Mouse (Mus musculus) stomach, embryonic 16.5 days (tissue): ENCODE results near the gene Upp1. TPM values are rescaled to one million over a fixed set of nuclear protein-coding genes. Genes with fewer than 3 reads are reported as not detected.

Experiments used
- ATAC-seq: fragments of 200-750 bp; cut with Nextera tagmentation; 2 replicates; pipeline ENCODE4 v1.8.0; 2017; ENCODE audit warnings: moderate number of reproducible peaks, moderate TSS enrichment; ENCODE audit not compliant: insufficient read depth, low FRiP score
- H3K27ac ChIP-seq: fragments of 300-500 bp; sonication (generic); 2 replicates; pipeline ENCODE4 v1.5.1; 2014; ENCODE audit warnings: low read length
- H3K27me3 ChIP-seq: fragments of 300-500 bp; sonication (generic); 2 replicates; pipeline ENCODE4 v1.6.1; 2014; ENCODE audit warnings: low read length, control low read depth, mixed read lengths; ENCODE audit not compliant: control insufficient read depth, insufficient read depth
- H3K36me3 ChIP-seq: fragments of 300-500 bp; sonication (generic); 2 replicates; pipeline ENCODE4 v1.6.1; 2014; ENCODE audit warnings: low read length; ENCODE audit not compliant: control insufficient read depth, insufficient read depth
- H3K4me1 ChIP-seq: fragments of 300-500 bp; sonication (generic); 2 replicates; pipeline ENCODE4 v1.6.1; 2014; ENCODE audit warnings: low read length, control low read depth, mixed read lengths; ENCODE audit not compliant: control insufficient read depth, insufficient read depth
- H3K4me2 ChIP-seq: fragments of 300-500 bp; sonication (generic); 2 replicates; pipeline ENCODE4 v1.6.1; 2014; ENCODE audit warnings: low read depth, low read length, mixed read lengths
- H3K4me3 ChIP-seq: fragments of 300-500 bp; sonication (generic); replicated peaks from 2 replicates; pipeline ENCODE4 v1.5.1; 2014; ENCODE audit warnings: mild to moderate bottlenecking, low read length
- H3K9ac ChIP-seq: fragments of 300-500 bp; sonication (generic); 2 replicates; pipeline ENCODE4 v1.6.1; 2014; ENCODE audit warnings: low read length
- H3K9me3 ChIP-seq: fragments of 300-500 bp; sonication (generic); replicated peaks from 2 replicates; pipeline ENCODE4 v1.6.1; 2016; ENCODE audit warnings: low read length, control low read depth; ENCODE audit not compliant: control insufficient read depth
- WGBS: fragments of 180-500 bp; shearing (Covaris S2); extraction: QIAGEN DNeasy Blood & Tissue Kit; methylation state at CpG from one replicate; pipeline ENCODE4 v1.1.7; 2014; 5-methylcytosine and 5-hydroxymethylcytosine counted together
- polyA plus RNA-seq: library from polyadenylated mRNA; unstranded; fragments of >200 nt; fragmentation: Nextera tagmentation; extraction: Ambion mirVana; gene quantifications from 2 replicates; pipeline ENCODE4 v1.2.1, GENCODE M21; 2015

Upp1 gene
- 14.1 and 17.3 TPM in 2 replicates for polyA plus RNA-seq

- WGBS, result under 1% methylated on average over 7 of the region's 7 CpGs
- peak within 1 kb of the TSS; percentile 69 for H3K4me2 ChIP-seq
- peaks cover 31% of the 10 kb centered on the region for H3K27me3 ChIP-seq
- H3K4me1 ChIP-seq, result peaks cover 20% of the 10 kb centered on the region
- ATAC-seq, result no peak; the same call in 1 of the 2 replicates
- H3K9ac ChIP-seq, result peak within 1 kb of the TSS; percentile 30
- H3K4me3 ChIP-seq, result peak within 1 kb of the TSS; percentile 50
- H3K27ac ChIP-seq, result peak within 1 kb of the TSS; percentile 40; the same call in 1 of the 2 replicates
- H3K36me3 ChIP-seq, result no peaks in the 10 kb centered on the region
- no peaks in the 10 kb centered on the region for H3K9me3 ChIP-seq
Observed at GRCm38 (mm10) chr11:9118050-9118420, at the start of gene Upp1. TSS of gene Upp1 (plus strand) at chr11:9118103.

GRCm38 (mm10) chr11:9076444-9076843 lies 41.5 kb upstream of the Upp1 start:
- ATAC-seq, result no peak
- 86% methylated on average over 3 of the region's 3 CpGs for WGBS

GRCm38 (mm10) chr11:9113189-9113588 lies 4.7 kb upstream of the Upp1 start:
- no peak overlapping the region for H3K4me3 ChIP-seq
- 74% methylated on average over 2 of the region's 2 CpGs for WGBS
- no peak overlapping the region for H3K27ac ChIP-seq
- ATAC-seq, result no peak
- no peaks in the 10 kb centered on the region for H3K36me3 ChIP-seq
- H3K4me2 ChIP-seq, result no peak overlapping the region
- H3K9me3 ChIP-seq, result no peaks in the 10 kb centered on the region
- no peak overlapping the region for H3K9ac ChIP-seq
- peaks cover 11% of the 10 kb centered on the region for H3K4me1 ChIP-seq
- peaks cover 15% of the 10 kb centered on the region for H3K27me3 ChIP-seq

More at GRCm38 (mm10) chr11:9076444-9076843, 41.5 kb upstream of the Upp1 start:
- Histone ChIP-seq H3K36me3 (no peaks in the 10 kb centered on the region), H3K27ac (no peak overlapping the region), H3K9me3 (no peaks in the 10 kb centered on the region), H3K4me2 (no peak overlapping the region), H3K9ac (no peak overlapping the region), H3K27me3 (no peaks in the 10 kb centered on the region), H3K4me1 (no peaks in the 10 kb centered on the region), H3K4me3 (no peak overlapping the region)

GRCm38 (mm10) chr11:9115367-9116120 lies 2.4 kb upstream of the Upp1 start:
- H3K36me3 ChIP-seq, result no peaks in the 10 kb centered on the region
- no peak overlapping the region for H3K27ac ChIP-seq
- peak overlapping the region; percentile 47 for H3K4me2 ChIP-seq
- H3K27me3 ChIP-seq, result peaks cover 27% of the 10 kb centered on the region
- H3K9me3 ChIP-seq, result no peaks in the 10 kb centered on the region
- peaks cover 20% of the 10 kb centered on the region for H3K4me1 ChIP-seq
- ATAC-seq, result no peak
- no peak overlapping the region for H3K9ac ChIP-seq
- 10% methylated on average over 9 of the region's 9 CpGs for WGBS
- H3K4me3 ChIP-seq, result peak overlapping the region; percentile 34; the same call in 1 of the 2 replicates

GRCm38 (mm10) chr11:9116121-9116520 lies 1.8 kb upstream of the Upp1 start:
- 4% methylated on average over 10 of the region's 10 CpGs for WGBS
- H3K9ac ChIP-seq, result peak overlapping the region; percentile 23; the same call in 1 of the 2 replicates
- peaks cover 20% of the 10 kb centered on the region for H3K4me1 ChIP-seq
- peaks cover 31% of the 10 kb centered on the region for H3K27me3 ChIP-seq
- H3K27ac ChIP-seq, result no peak overlapping the region
- H3K9me3 ChIP-seq, result no peaks in the 10 kb centered on the region
- H3K4me3 ChIP-seq, result peak overlapping the region; percentile 34
- ATAC-seq, result no peak
- H3K36me3 ChIP-seq, result no peaks in the 10 kb centered on the region
- peak overlapping the region; percentile 47 for H3K4me2 ChIP-seq

GRCm38 (mm10) chr11:9116916-9117315 lies 987 bp upstream of the Upp1 start:
- Histone ChIP-seq H3K9me3 (no peaks in the 10 kb centered on the region), H3K36me3 (no peaks in the 10 kb centered on the region), H3K27ac (no peak overlapping the region), H3K4me2 (no peak overlapping the region), H3K4me1 (peaks cover 20% of the 10 kb centered on the region), H3K9ac (no peak overlapping the region), H3K4me3 (no peak overlapping the region), H3K27me3 (peaks cover 31% of the 10 kb centered on the region)
- ATAC-seq, result no peak
- 11% methylated on average over 3 of the region's 3 CpGs for WGBS

GRCm38 (mm10) chr11:9117358-9118049 lies 399 bp upstream of the Upp1 start:
- no peaks in the 10 kb centered on the region for H3K36me3 ChIP-seq
- H3K4me3 ChIP-seq, result peak overlapping the region; percentile 50
- peak overlapping the region; percentile 69 for H3K4me2 ChIP-seq
- H3K27ac ChIP-seq, result 0 out of 2 replicates have a peak overlapping the region, but pooled peaks have one; percentile 40
- peaks cover 20% of the 10 kb centered on the region for H3K4me1 ChIP-seq
- 0 out of 2 replicates have a peak overlapping the region, but pooled peaks have one; percentile 30 for H3K9ac ChIP-seq
- H3K27me3 ChIP-seq, result peaks cover 31% of the 10 kb centered on the region
- peak; percentile 86 for ATAC-seq
- no peaks in the 10 kb centered on the region for H3K9me3 ChIP-seq
- 10% methylated on average over 13 of the region's 13 CpGs for WGBS

- Histone ChIP-seq H3K9me3 (no peaks in the 10 kb centered on the region), H3K27ac (peak overlapping the region; percentile 40; the same call in 1 of the 2 replicates), H3K9ac (peak overlapping the region; percentile 30), H3K4me3 (peak overlapping the region; percentile 50), H3K27me3 (peaks cover 31% of the 10 kb centered on the region), H3K4me2 (peak overlapping the region; percentile 69), H3K36me3 (no peaks in the 10 kb centered on the region), H3K4me1 (peaks cover 20% of the 10 kb centered on the region)
- WGBS, result 2% methylated on average over 40 of the region's 40 CpGs
- ATAC-seq, result peak; percentile 78
Observed at GRCm38 (mm10) chr11:9118421-9119121, 668 bp downstream of the Upp1 start.
